Mouse (Mus musculus) cerebellum, adult 2 months (tissue): Measurements from ENCODE around the gene Zfhx2. TPM values are rescaled to one million over a fixed set of nuclear protein-coding genes. Genes with fewer than 3 reads are reported as not detected.

Source experiments
- DNase-seq, 2 experiments: peaks; one replicate each; pipeline ENCODE4 v3.0.0; 2021
- H3K27ac ChIP-seq: fragments of 200-500 bp; 2 replicates; pipeline ENCODE4 v1.5.1; 2012; ENCODE audit warnings: low read length, control low read depth, inconsistent platforms; ENCODE audit not compliant: insufficient read depth
- H3K27me3 ChIP-seq: fragments of 200-500 bp; 2 replicates; pipeline ENCODE4 v1.6.1; 2012; ENCODE audit warnings: inconsistent platforms, mild to moderate bottlenecking, low read length, moderate library complexity; ENCODE audit not compliant: control insufficient read depth, insufficient read depth
- H3K4me1 ChIP-seq: fragments of 200-500 bp; 2 replicates; pipeline ENCODE4 v1.6.1; 2011; ENCODE audit warnings: low read length; ENCODE audit not compliant: control insufficient read depth, insufficient read depth
- H3K4me3 ChIP-seq: fragments of 200-500 bp; replicated peaks from 2 replicates; pipeline ENCODE3; 2011; ENCODE audit warnings: mild to moderate bottlenecking, low read depth, low read length, control low read depth; ENCODE audit not compliant: insufficient read depth
- CTCF ChIP-seq: fragments of 200-500 bp; IDR thresholded peaks from 2 replicates; pipeline ENCODE4 v1.5.1; 2011; ENCODE audit warnings: low read depth, mild to moderate bottlenecking, control low read depth, low read length, moderate library complexity, borderline replicate concordance; ENCODE audit not compliant: insufficient read depth
- POLR2A ChIP-seq: fragments of 200-500 bp; IDR thresholded peaks from 2 replicates; pipeline ENCODE4 v1.6.1; 2011; ENCODE audit warnings: low read length, control low read depth, borderline replicate concordance; ENCODE audit not compliant: insufficient read depth
- WGBS: fragments of 180-500 bp; shearing (Covaris S2); methylation state at CpG from one replicate; pipeline ENCODE4 v1.1.7; 2018; 5-methylcytosine and 5-hydroxymethylcytosine counted together
- polyA plus RNA-seq: library from polyadenylated mRNA; depleted of rRNA; stranded (reverse); fragments of >200 nt; gene quantifications from 2 replicates; pipeline ENCODE4 v1.2.3, GENCODE M21; 2012; rRNA removed

Zfhx2 gene
- polyA plus RNA-seq, 1 experiment = 10.7 TPM

GRCm38 (mm10) chr14:55024236-55024635 is 67.9 kb downstream of the Zfhx2 start:
- H3K27me3 ChIP-seq = no peaks in the 10 kb centered on the region
- WGBS = 46% methylated on average over 7 of the region's 7 CpGs
- H3K4me1 ChIP-seq = peaks cover 19% of the 10 kb centered on the region; the same call in 1 of the 2 replicates
- H3K4me3 ChIP-seq = no peak overlapping the region
- peak; percentile 77 to 81 for DNase-seq
- TF ChIP-seq POLR2A (no peak), CTCF (peak; percentile 90)
- H3K27ac ChIP-seq = no peak overlapping the region

GRCm38 (mm10) chr14:55023011-55023410 is 69.1 kb downstream of the Zfhx2 start:
- no peak for TF ChIP-seq CTCF
- no peak for DNase-seq
- no peak overlapping the region for H3K27ac ChIP-seq
- no peaks in the 10 kb centered on the region for H3K27me3 ChIP-seq
- WGBS = 89% methylated on average over 15 of the region's 15 CpGs
- peaks cover 9% of the 10 kb centered on the region; the same call in 1 of the 2 replicates for H3K4me1 ChIP-seq
- no peak overlapping the region for H3K4me3 ChIP-seq

DNA sequence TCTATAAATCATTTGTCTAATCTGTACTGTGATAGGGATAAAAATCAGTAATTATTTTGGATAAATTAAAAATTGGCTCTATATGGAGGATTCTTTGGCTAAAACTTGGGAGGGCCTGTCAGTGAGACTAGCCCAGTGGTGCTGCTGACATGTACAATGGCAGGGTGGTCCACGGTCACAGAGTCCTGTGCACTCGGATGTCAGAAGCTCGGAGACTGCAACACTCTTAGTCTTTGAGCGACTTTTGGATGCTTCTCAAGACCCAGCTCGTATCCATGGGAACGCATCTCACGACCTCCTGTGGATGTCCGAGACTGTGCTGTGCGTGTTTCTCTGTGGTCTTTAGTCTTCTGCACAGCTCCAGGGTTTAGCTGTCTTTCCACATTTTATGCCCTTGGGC is 71.7 kb downstream of the Zfhx2 start:
- Histone ChIP-seq H3K27me3 (no peaks in the 10 kb centered on the region), H3K27ac (no peak overlapping the region), H3K4me1 (0 out of 2 replicates have a peak, but pooled peaks cover 2% of the 10 kb centered on the region), H3K4me3 (no peak overlapping the region)
- TF ChIP-seq CTCF = no peak
- no peak for TF ChIP-seq POLR2A
- DNase-seq = no peak
- 24% methylated on average over 9 of the region's 9 CpGs for WGBS

GRCm38 (mm10) chr14:55016876-55017275 is 75.2 kb downstream of the Zfhx2 start:
- no peak overlapping the region for H3K27ac ChIP-seq
- H3K4me1 ChIP-seq = no peaks in the 10 kb centered on the region
- 92% methylated on average over 16 of the region's 16 CpGs for WGBS
- no peak for TF ChIP-seq CTCF
- no peak for TF ChIP-seq POLR2A
- H3K4me3 ChIP-seq = no peak overlapping the region
- H3K27me3 ChIP-seq = no peaks in the 10 kb centered on the region
- no peak for DNase-seq

- H3K27ac ChIP-seq = peak overlapping the region; percentile 40; the same call in 1 of the 2 replicates
- peak overlapping the region; percentile 99 for H3K4me3 ChIP-seq
- no peak for TF ChIP-seq CTCF
- no peaks in the 10 kb centered on the region for H3K4me1 ChIP-seq
- H3K27me3 ChIP-seq = no peaks in the 10 kb centered on the region
- DNase-seq = no peak
- under 1% methylated on average over 17 of the region's 17 CpGs for WGBS
These were observed 76.4 kb downstream of the Zfhx2 start for GRCm38 (mm10) chr14:55015767-55016111.

DNA sequence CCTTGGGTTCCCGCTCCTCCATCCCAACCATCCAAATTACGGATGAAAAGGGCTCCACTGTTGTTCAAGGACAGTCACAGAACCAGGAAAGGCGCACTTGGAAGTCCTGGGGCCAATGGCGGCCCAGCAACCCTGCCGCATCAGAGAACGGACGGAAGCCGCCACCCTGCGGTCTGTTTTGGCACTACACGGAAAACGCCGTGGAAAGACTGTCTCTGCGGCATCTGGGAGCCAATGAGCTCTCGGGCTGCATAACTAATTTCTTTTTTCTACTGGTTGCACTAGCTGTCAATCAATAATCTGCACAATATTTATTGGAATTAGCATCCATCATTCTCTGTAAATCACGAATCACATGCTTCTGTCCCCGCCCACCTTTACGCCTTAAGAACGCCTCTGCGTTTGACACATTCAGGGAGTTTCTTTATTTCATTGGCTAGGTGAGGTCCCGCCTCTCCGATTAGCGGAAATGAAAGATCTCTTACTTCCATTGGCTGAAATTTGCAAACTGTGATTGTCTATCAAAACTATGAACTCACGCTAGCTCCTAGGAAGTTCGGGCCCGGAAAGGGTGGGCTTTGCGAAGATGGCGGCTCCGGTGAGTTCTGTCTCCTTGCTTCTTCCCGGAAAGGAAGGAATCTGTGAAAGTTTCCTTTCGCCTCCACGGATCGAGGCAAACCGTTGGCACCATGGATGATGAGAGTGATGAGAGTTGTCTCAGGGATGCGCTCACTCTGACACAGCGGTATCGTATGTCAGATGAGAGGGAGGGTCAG is 76.9 kb downstream of the Zfhx2 start, which contains the start of gene Ngdn:
Ngdn (plus strand) TSS at position 464 of the 776 bp plus-strand sequence.
- peak within 1 kb of the TSS; percentile 92 for H3K27ac ChIP-seq
- TF ChIP-seq CTCF = peak; percentile 83
- peak; percentile 82; the same call in 1 of the 2 replicates for TF ChIP-seq POLR2A
- H3K27me3 ChIP-seq = no peaks in the 10 kb centered on the region
- DNase-seq = peak; percentile 99 to 100
- peak within 1 kb of the TSS; percentile 99 for H3K4me3 ChIP-seq
- H3K4me1 ChIP-seq = no peaks in the 10 kb centered on the region
- under 1% methylated on average over 36 of the region's 36 CpGs for WGBS

DNA sequence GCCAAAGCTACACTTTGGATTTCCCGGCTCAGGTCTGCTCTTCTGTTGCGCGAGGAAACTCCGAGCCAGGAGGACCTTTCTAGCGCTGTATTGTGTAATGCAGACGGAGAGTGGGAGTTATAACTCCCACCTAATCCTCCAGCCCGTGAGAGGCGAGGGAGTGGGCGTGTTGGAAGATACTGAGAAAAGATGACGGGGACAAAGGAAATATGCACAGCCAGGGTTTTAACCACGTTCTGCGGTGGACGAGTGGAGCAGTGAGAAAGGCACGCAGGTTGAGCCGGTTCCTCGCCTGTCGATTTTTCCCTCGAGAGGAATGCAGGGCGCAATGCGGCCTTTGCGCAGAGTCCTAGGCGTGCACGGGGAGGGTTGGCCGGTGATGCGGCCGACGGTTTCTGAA is 77.5 kb downstream of the Zfhx2 start:
- TF ChIP-seq POLR2A = no peak
- TF ChIP-seq CTCF = no peak

GRCm38 (mm10) chr14:55011116-55011515 is 81.0 kb downstream of the Zfhx2 start:
- no peaks in the 10 kb centered on the region for H3K27me3 ChIP-seq
- H3K4me1 ChIP-seq = no peaks in the 10 kb centered on the region
- DNase-seq = no peak
- no peak for TF ChIP-seq CTCF
- TF ChIP-seq POLR2A = no peak
- no peak overlapping the region for H3K4me3 ChIP-seq
- H3K27ac ChIP-seq = no peak overlapping the region
- WGBS = 64% methylated on average over 4 of the region's 4 CpGs

More for the DNA sequence above, 77.5 kb downstream of the Zfhx2 start:
- DNase-seq = no peak
- under 1% methylated on average over 27 of the region's 27 CpGs for WGBS
- H3K4me1 ChIP-seq = no peaks in the 10 kb centered on the region
- H3K4me3 ChIP-seq = peak overlapping the region; percentile 55
- peak overlapping the region; percentile 92 for H3K27ac ChIP-seq
- no peaks in the 10 kb centered on the region for H3K27me3 ChIP-seq

Other genes with a start within 250 kb of the Zfhx2 start
- 12.0 and 12.4 TPM in 2 replicates for gene Homez, start 221.4 kb downstream of the Zfhx2 start, polyA plus RNA-seq
- gene Ppp1r3e, start 214.8 kb downstream of the Zfhx2 start, polyA plus RNA-seq = 21.6 and 22.1 TPM in 2 replicates
- 113 TPM in 2 replicates for gene Bcl2l2, start 208.9 kb downstream of the Zfhx2 start, polyA plus RNA-seq
- gene Gm20521, start 208.9 kb downstream of the Zfhx2 start, polyA plus RNA-seq = 0.34 TPM in 1 of 2 replicates, not detected in the other
- 413 and 433 TPM in 2 replicates for gene Pabpn1, start 199.8 kb downstream of the Zfhx2 start, polyA plus RNA-seq
- 687 and 690 TPM in 2 replicates for gene Slc22a17, start 179.2 kb downstream of the Zfhx2 start, polyA plus RNA-seq
- 9.9 and 11.2 TPM in 2 replicates for gene Efs, start 166.2 kb downstream of the Zfhx2 start, polyA plus RNA-seq
- 0.26 and 0.43 TPM in 2 replicates for gene Il25, start 159.6 kb downstream of the Zfhx2 start, polyA plus RNA-seq
- 215 and 237 TPM in 2 replicates for gene Cmtm5, start 156.1 kb downstream of the Zfhx2 start, polyA plus RNA-seq
- 0.10 TPM in 1 of 2 replicates, not detected in the other for gene Myh6, start 125.4 kb downstream of the Zfhx2 start, polyA plus RNA-seq
- not detected in 2 replicates for gene Gm17428, start 115.4 kb downstream of the Zfhx2 start, polyA plus RNA-seq
- gene Myh7, start 97.7 kb downstream of the Zfhx2 start, polyA plus RNA-seq = 4.4 and 6.9 TPM in 2 replicates
- gene Ngdn, start 76.9 kb downstream of the Zfhx2 start, polyA plus RNA-seq = 49.4 and 50.4 TPM in 2 replicates
- gene Thtpa, start 2.5 kb upstream of the Zfhx2 start, polyA plus RNA-seq = 12.8 and 13.8 TPM in 2 replicates
- gene Ap1g2, start 14.3 kb upstream of the Zfhx2 start, polyA plus RNA-seq = 18.6 and 19.1 TPM in 2 replicates
- gene Jph4, start 24.6 kb upstream of the Zfhx2 start, polyA plus RNA-seq = 204 and 227 TPM in 2 replicates
- gene Dhrs2, start 129.7 kb upstream of the Zfhx2 start, polyA plus RNA-seq = 1.2 and 1.4 TPM in 2 replicates